Mouse (Mus musculus) embryonic stem cell, embryonic (primary cell): Measurements from ENCODE around the gene 4932411N23Rik.
"Not testable (repeated sequence)": the region's sequence is repeated elsewhere in the genome, so short reads cannot be mapped to it uniquely, and the experiment has no call there.

Experiments
- CTCF ChIA-PET, 4 experiments: fragments of 300-600 bp in 2 of 4; fragments of 350-600 bp in 2 of 4; sonication (Branson Sonifier 250); formaldehyde crosslinking; loops; one replicate each; lab custom pipeline; 2022; ENCODE audit warnings: inconsistent platforms in 2 of 4; lab: Charles Lee
- POLR2A ChIA-PET, 4 experiments: fragments of 300-600 bp in 2 of 4; fragments of 350-600 bp in 2 of 4; sonication (Branson Sonifier 250); formaldehyde crosslinking; loops; one replicate each; lab custom pipeline; 2022; ENCODE audit warnings: antibody characterized with exemption in 4 of 4, inconsistent platforms in 1 of 4; lab: Charles Lee

The 4932411N23Rik gene

DNA sequence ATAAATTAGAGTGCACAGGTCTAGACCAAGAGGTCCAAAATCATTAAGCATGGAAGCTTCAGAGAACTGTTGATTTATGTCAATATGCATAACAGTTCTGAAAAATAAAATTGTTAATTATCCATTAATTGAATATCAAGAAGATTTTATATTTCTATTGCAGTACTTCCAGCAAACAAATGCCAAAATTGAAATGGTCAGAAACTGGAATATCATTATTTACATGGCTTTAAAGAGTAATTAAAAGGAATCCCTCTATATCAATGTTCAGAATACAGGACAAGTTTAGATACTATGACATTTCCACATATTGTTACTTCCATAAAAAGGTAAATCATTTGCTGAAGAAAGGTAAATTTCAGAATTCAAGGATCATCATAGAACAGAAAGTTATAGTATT lies at the start of gene 4932411N23Rik:
Gene 4932411N23Rik, minus strand, starts transcription at position 101 of the 400 bp plus-strand sequence.
- POLR2A ChIA-PET = no interaction called here
- CTCF ChIA-PET = no interaction called here

- CTCF ChIA-PET = no interaction called here
- POLR2A ChIA-PET = no interaction called here
These were observed 35.8 kb downstream of the 4932411N23Rik start for GRCm38 (mm10) chrX:126779895-126780294.

- CTCF ChIA-PET, POLR2A ChIA-PET: not testable (repeated sequence)
These were observed 38.0 kb downstream of the 4932411N23Rik start for GRCm38 (mm10) chrX:126777643-126778042.

DNA sequence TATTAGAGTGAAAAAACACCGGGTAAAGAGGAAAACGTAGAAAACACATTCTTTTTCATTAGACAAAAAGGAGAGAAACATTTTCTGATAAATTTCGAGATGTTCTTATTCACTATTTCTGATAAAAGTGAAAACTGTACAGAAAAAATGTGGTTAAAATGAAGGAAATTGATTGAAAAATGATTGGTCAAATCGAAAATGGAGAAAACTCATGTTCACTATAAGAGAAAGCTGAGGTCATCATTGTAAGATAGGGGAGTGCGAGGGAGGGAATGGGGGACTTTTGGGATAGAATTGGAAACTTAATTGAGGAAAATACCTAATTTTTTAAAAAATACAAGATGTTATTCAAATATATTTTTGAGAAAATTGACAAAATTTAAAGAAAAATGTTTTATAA lies 40.8 kb downstream of the 4932411N23Rik start:
- POLR2A ChIA-PET, CTCF ChIA-PET: not testable (repeated sequence)

DNA sequence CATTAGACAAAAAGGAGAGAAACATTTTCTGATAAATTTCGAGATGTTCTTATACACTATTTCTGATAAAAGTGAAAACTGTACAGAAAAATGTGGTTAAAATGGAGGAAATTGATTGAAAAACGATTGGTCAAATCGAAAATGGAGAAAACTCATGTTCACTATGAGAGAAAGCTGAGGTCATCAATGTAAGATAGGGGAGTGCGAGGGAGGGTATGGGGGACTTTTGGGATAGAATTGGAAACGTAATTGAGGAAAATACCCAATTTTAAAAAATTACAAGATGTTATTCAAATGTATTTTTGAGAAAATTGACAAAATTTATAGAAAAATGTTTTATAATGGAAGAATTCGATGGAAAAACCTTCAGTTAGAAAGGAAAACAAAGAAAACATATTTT lies 42.2 kb downstream of the 4932411N23Rik start:
- CTCF ChIA-PET, POLR2A ChIA-PET: not testable (repeated sequence)
